Mouse (Mus musculus): ENCODE data around the gene Pde10a.

DNA sequence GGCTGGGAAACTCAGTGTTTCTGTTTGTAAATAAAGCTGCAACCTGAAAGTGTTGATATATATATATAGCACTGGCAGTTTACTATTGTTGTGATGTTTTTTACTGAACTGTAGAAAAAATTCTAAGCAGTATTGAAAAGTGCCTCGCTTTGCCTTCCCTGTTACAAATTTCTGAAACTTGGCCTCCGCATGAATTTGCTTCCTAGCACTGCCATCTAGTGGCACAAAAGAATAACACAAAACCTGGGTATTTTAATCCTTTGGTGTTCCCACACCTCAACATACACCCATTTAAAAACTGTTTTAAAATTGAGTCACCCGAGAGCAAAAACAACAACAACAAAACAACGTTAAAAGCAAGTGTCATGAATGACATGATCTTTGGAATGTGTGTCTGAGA, 411.4 kb downstream of the Pde10a start:
- TF ChIP-seq CTCF (IDR thresholded peaks at IDR 0.05; ENCODE audit: low read depth, low read length): no peak
- TF ChIP-seq POLR2A (IDR thresholded peaks at IDR 0.05; ENCODE audit: borderline replicate concordance, low read depth, low read length): no peak
